Mouse (Mus musculus) CH12.LX (cell line): Measurements from ENCODE around the gene Slc15a3. TPM values are rescaled to one million over a fixed set of nuclear protein-coding genes. Genes with fewer than 3 reads are reported as not detected.

Experiments
- DNase-seq: peaks from one replicate; pipeline ENCODE4 v3.0.0-alpha.2; 2013; ENCODE audit errors: extremely low read depth
- H3K27ac ChIP-seq: 2 replicates; pipeline ENCODE4 v1.5.1; 2012; ENCODE audit warnings: low read depth, mild to moderate bottlenecking, control low read depth, moderate library complexity; ENCODE audit not compliant: insufficient read depth
- H3K27me3 ChIP-seq: replicated peaks from 2 replicates; pipeline ENCODE3; 2012; ENCODE audit warnings: inconsistent platforms
- H3K36me3 ChIP-seq, 2 experiments: replicated peaks in 1 of 2; 2 replicates each; pipeline versions ENCODE3 to v1.6.1; 2012; ENCODE audit warnings: inconsistent platforms in 1 of 2, low read length in 1 of 2, mild to moderate bottlenecking in 1 of 2, mixed read lengths in 1 of 2, moderate library complexity in 1 of 2; ENCODE audit not compliant: control insufficient read depth in 1 of 2, insufficient read depth in 1 of 2
- H3K4me1 ChIP-seq, 2 experiments: 2 replicates each; pipeline ENCODE4 v1.6.1; 2012; ENCODE audit warnings: inconsistent platforms in 1 of 2, moderate library complexity in 1 of 2; ENCODE audit not compliant: insufficient read depth in 2 of 2, control insufficient read depth in 1 of 2
- H3K4me2 ChIP-seq: 2 replicates; pipeline ENCODE4 v1.6.1; 2012; ENCODE audit warnings: low read depth, mild to moderate bottlenecking, control low read depth; ENCODE audit not compliant: poor library complexity, insufficient read depth, severe bottlenecking
- H3K4me3 ChIP-seq, 3 experiments: fragments of 150-350 bp in 1 of 3; sonication (generic) in 1 of 3; replicated peaks in 1 of 3; 2 replicates each; pipeline versions ENCODE3 to v1.5.1; 2011 to 2012; ENCODE audit warnings: low read depth in 2 of 3, low read length in 2 of 3, mild to moderate bottlenecking in 2 of 3, moderate library complexity in 2 of 3, control low read depth in 1 of 3, improper control_type of control experiment in 1 of 3, inconsistent platforms in 1 of 3, mixed read lengths in 1 of 3; ENCODE audit not compliant: poor library complexity in 1 of 3
- H3K79me2 ChIP-seq: replicated peaks from 2 replicates; pipeline ENCODE4 v1.6.1; 2012; ENCODE audit warnings: mild to moderate bottlenecking, moderate library complexity; ENCODE audit not compliant: control insufficient read depth, poor library complexity, insufficient read depth, severe bottlenecking; ENCODE audit errors: extremely low read depth
- H3K9ac ChIP-seq: 2 replicates; pipeline ENCODE4 v1.6.1; 2012; ENCODE audit warnings: low read depth, mild to moderate bottlenecking, control low read depth, moderate library complexity; ENCODE audit not compliant: insufficient read depth
- H3K9me3 ChIP-seq: replicated peaks from 2 replicates; pipeline ENCODE3; 2012; ENCODE audit warnings: low read length, inconsistent platforms, mixed read lengths
- BHLHE40 ChIP-seq: IDR thresholded peaks from 2 replicates; pipeline ENCODE4 v1.6.1; 2011; ENCODE audit warnings: mild to moderate bottlenecking, low read depth, low read length, improper control_type of control experiment
- CHD1 ChIP-seq: IDR thresholded peaks from 2 replicates; pipeline ENCODE4 v1.6.1; 2012; ENCODE audit warnings: low read depth, low read length, improper control_type of control experiment, inconsistent platforms
- CHD2 ChIP-seq: IDR thresholded peaks from 2 replicates; pipeline ENCODE4 v1.6.1; 2011; ENCODE audit warnings: low read length, improper control_type of control experiment
- CTCF ChIP-seq, 2 experiments: IDR thresholded peaks in 1 of 2; conservative IDR thresholded peaks in 1 of 2; 2 replicates each; pipeline ENCODE4 v1.5.1; 2011 to 2012; ENCODE audit warnings: low read depth in 2 of 2, low read length in 2 of 2, improper control_type of control experiment in 1 of 2, inconsistent platforms in 1 of 2, mild to moderate bottlenecking in 1 of 2, moderate library complexity in 1 of 2
- E2F4 ChIP-seq: IDR thresholded peaks from 2 replicates; pipeline ENCODE4 v1.6.1; 2011; ENCODE audit warnings: low read depth, low read length, improper control_type of control experiment; ENCODE audit not compliant: insufficient replicate concordance
- ELF1 ChIP-seq: IDR thresholded peaks from 2 replicates; pipeline ENCODE4 v1.6.1; 2014; ENCODE audit warnings: low read depth, mild to moderate bottlenecking, inconsistent platforms, low read length, improper control_type of control experiment
- EP300 ChIP-seq: IDR thresholded peaks from 2 replicates; pipeline ENCODE4 v1.6.1; 2011; ENCODE audit warnings: low read length, improper control_type of control experiment
- ETS1 ChIP-seq: conservative IDR thresholded peaks from 2 replicates; pipeline ENCODE4 v1.6.1; 2012; ENCODE audit warnings: low read depth, mild to moderate bottlenecking, inconsistent platforms, low read length, improper control_type of control experiment, moderate library complexity
- GABPA ChIP-seq: IDR thresholded peaks from 2 replicates; pipeline ENCODE4 v1.6.1; 2012; ENCODE audit warnings: low read depth, low read length, improper control_type of control experiment, inconsistent platforms; ENCODE audit not compliant: insufficient replicate concordance
- HCFC1 ChIP-seq: IDR thresholded peaks from 2 replicates; pipeline ENCODE4 v1.6.1; 2012; ENCODE audit warnings: low read depth, mild to moderate bottlenecking, inconsistent platforms, low read length, improper control_type of control experiment
- IRF4 ChIP-seq: IDR thresholded peaks from 2 replicates; pipeline ENCODE4 v1.6.1; 2014; ENCODE audit warnings: low read depth, mild to moderate bottlenecking, inconsistent platforms, low read length, improper control_type of control experiment
- JUN ChIP-seq: IDR thresholded peaks from 2 replicates; pipeline ENCODE4 v1.6.1; 2011; ENCODE audit warnings: low read depth, mild to moderate bottlenecking, low read length, improper control_type of control experiment, moderate library complexity; ENCODE audit not compliant: insufficient read depth
- JUND ChIP-seq: conservative IDR thresholded peaks from 2 replicates; pipeline ENCODE4 v1.6.1; 2011; ENCODE audit warnings: low read depth, low read length, improper control_type of control experiment
- KAT2A ChIP-seq: IDR thresholded peaks from 2 replicates; pipeline ENCODE4 v1.6.1; 2012; ENCODE audit warnings: low read length, improper control_type of control experiment, inconsistent platforms; ENCODE audit not compliant: insufficient replicate concordance
- MAFK ChIP-seq: IDR thresholded peaks from 2 replicates; pipeline ENCODE4 v1.6.1; 2011; ENCODE audit warnings: low read length, improper control_type of control experiment; ENCODE audit not compliant: insufficient replicate concordance
- MAX ChIP-seq: IDR thresholded peaks from 2 replicates; pipeline ENCODE4 v1.6.1; 2011; ENCODE audit warnings: low read length, improper control_type of control experiment
- MAZ ChIP-seq: IDR thresholded peaks from 2 replicates; pipeline ENCODE4 v1.6.1; 2012; ENCODE audit warnings: low read depth, mild to moderate bottlenecking, inconsistent platforms, low read length, improper control_type of control experiment, moderate library complexity
- MEF2A ChIP-seq: IDR thresholded peaks from 2 replicates; pipeline ENCODE4 v1.6.1; 2014; ENCODE audit warnings: low read depth, mild to moderate bottlenecking, inconsistent platforms, low read length, improper control_type of control experiment, borderline replicate concordance
- MXI1 ChIP-seq: IDR thresholded peaks from 2 replicates; pipeline ENCODE4 v1.6.1; 2011; ENCODE audit warnings: mild to moderate bottlenecking, low read depth, low read length, improper control_type of control experiment
- MYC ChIP-seq: IDR thresholded peaks from 2 replicates; pipeline ENCODE4 v1.6.1; 2011; ENCODE audit warnings: low read depth, mild to moderate bottlenecking, improper control_type of control experiment, low read length
- NELFE ChIP-seq: IDR thresholded peaks from 2 replicates; pipeline ENCODE4 v1.6.1; 2011; ENCODE audit warnings: low read depth, low read length, improper control_type of control experiment
- NRF1 ChIP-seq: IDR thresholded peaks from 2 replicates; pipeline ENCODE4 v1.6.1; 2014; ENCODE audit warnings: low read depth, mild to moderate bottlenecking, inconsistent platforms, low read length, improper control_type of control experiment, moderate library complexity
- PAX5 ChIP-seq: IDR thresholded peaks from 2 replicates; pipeline ENCODE4 v1.6.1; 2012; ENCODE audit warnings: low read length, inconsistent platforms, mixed read lengths
- POLR2A ChIP-seq: IDR thresholded peaks from 2 replicates; pipeline ENCODE4 v1.6.1; 2011; ENCODE audit warnings: low read depth, mild to moderate bottlenecking, improper control_type of control experiment, low read length
- POLR2AphosphoS2 ChIP-seq: IDR thresholded peaks from 2 replicates; pipeline ENCODE4 v1.6.1; 2011; ENCODE audit warnings: low read depth, low read length, improper control_type of control experiment
- RAD21 ChIP-seq: IDR thresholded peaks from 2 replicates; pipeline ENCODE4 v1.6.1; 2011; ENCODE audit warnings: low read depth, mild to moderate bottlenecking, low read length, improper control_type of control experiment, moderate library complexity
- RCOR1 ChIP-seq: conservative IDR thresholded peaks from 2 replicates; pipeline ENCODE4 v1.6.1; 2012; ENCODE audit warnings: low read depth, mild to moderate bottlenecking, inconsistent platforms, low read length, improper control_type of control experiment
- SIN3A ChIP-seq: IDR thresholded peaks from 2 replicates; pipeline ENCODE4 v1.6.1; 2012; ENCODE audit warnings: low read length, improper control_type of control experiment, inconsistent platforms
- SMC3 ChIP-seq: IDR thresholded peaks from 2 replicates; pipeline ENCODE4 v1.6.1; 2011; ENCODE audit warnings: low read depth, low read length, improper control_type of control experiment
- TBP ChIP-seq: conservative IDR thresholded peaks from 2 replicates; pipeline ENCODE4 v1.6.1; 2011; ENCODE audit warnings: low read depth, low read length, improper control_type of control experiment
- TCF12 ChIP-seq: IDR thresholded peaks from 2 replicates; pipeline ENCODE4 v1.6.1; 2014; ENCODE audit warnings: low read depth, mild to moderate bottlenecking, inconsistent platforms, low read length, improper control_type of control experiment
- UBTF ChIP-seq: IDR thresholded peaks from 2 replicates; pipeline ENCODE4 v1.6.1; 2012; ENCODE audit warnings: low read depth, mild to moderate bottlenecking, inconsistent platforms, low read length, improper control_type of control experiment, moderate library complexity
- USF1 ChIP-seq: IDR thresholded peaks from 2 replicates; pipeline ENCODE4 v1.6.1; 2014; ENCODE audit warnings: low read depth, mild to moderate bottlenecking, inconsistent platforms, low read length, improper control_type of control experiment
- USF2 ChIP-seq: conservative IDR thresholded peaks from 2 replicates; pipeline ENCODE4 v1.6.1; 2011; ENCODE audit warnings: low read depth, low read length, improper control_type of control experiment
- ZC3H11A ChIP-seq: IDR thresholded peaks from 2 replicates; pipeline ENCODE4 v1.6.1; 2012; ENCODE audit warnings: low read depth, mild to moderate bottlenecking, inconsistent platforms, low read length, improper control_type of control experiment
- ZKSCAN1 ChIP-seq: IDR thresholded peaks from 2 replicates; pipeline ENCODE4 v1.6.1; 2012; ENCODE audit warnings: low read depth, inconsistent platforms, low read length, improper control_type of control experiment, borderline replicate concordance
- ZMIZ1 ChIP-seq: IDR thresholded peaks from 2 replicates; pipeline ENCODE4 v1.6.1; 2012; ENCODE audit warnings: low read depth, mild to moderate bottlenecking, inconsistent platforms, low read length, improper control_type of control experiment
- ZNF384 ChIP-seq: IDR thresholded peaks from 2 replicates; pipeline ENCODE4 v1.6.1; 2012; ENCODE audit warnings: low read depth, low read length, improper control_type of control experiment, inconsistent platforms
- dilution Hi-C: fragments of 300-500 bp; cut with MboI; formaldehyde crosslinking; loops from 2 replicates; pipeline ENCODE4 v1.14.3; 2020; ENCODE audit warnings: low sequenced_read_pairs; ENCODE audit not compliant: extremely low pct_unique_long_range_greater_than_20kb, extremely low pct_ligation_motif_present
- in situ Hi-C: fragments of 300-500 bp; cut with MboI; formaldehyde crosslinking; loops from 3 replicates; pipeline ENCODE4 v1.14.3; 2019; ENCODE audit warnings: low sequenced_read_pairs, low pct_ligation_motif_present, low pct_unique_long_range_greater_than_20kb, mixed read lengths
- polyA plus RNA-seq: library from polyadenylated mRNA; unstranded; fragments of >175 nt; gene quantifications from 2 replicates; pipeline ENCODE4 v1.2.1, GENCODE M21; 2012; ENCODE audit warnings: low read depth; ENCODE audit not compliant: insufficient read length
- total RNA-seq, 2 experiments: library from RNA; depleted of rRNA; stranded (reverse); fragments of 300-350 nt in 1 of 2; fragments of >200 nt in 1 of 2; gene quantifications; 2 replicates each; pipeline ENCODE4 v1.2.3; 2012 to 2014

Slc15a3 gene
- total and polyA plus RNA-seq, 3 experiments = 84.5 to 219 (median 94.3) TPM

DNA sequence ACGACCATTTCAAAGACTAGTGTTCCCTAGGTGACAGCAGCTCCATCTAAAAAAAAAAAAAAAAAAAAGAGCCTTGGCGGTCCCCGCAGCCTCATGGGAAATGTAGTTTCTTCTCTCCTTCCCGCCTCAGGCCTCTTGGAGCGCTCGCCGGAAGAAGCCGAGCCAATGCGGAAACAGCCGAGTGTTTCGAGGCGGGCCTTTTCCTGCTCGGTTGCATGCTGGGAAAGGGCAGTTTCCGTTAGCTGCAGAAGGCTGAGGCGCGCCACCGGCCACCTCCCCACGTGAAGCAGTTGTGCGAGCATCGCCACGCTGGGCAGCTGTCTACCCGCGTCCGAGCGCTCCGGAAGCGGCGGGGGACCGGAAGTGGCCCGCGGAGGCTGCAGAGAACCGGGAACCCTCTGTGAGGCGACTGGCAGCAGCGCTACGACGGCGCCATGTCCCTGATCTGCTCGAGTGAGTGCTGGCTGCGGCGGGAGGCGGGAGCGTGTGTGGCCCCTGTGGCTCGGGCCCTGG is 55.5 kb downstream of the Slc15a3 start, which contains the start of gene Prpf19:
TSS of gene Prpf19 (plus strand) at position 216 of the 513 bp plus-strand sequence.
- H3K27me3 ChIP-seq = no peaks in the 10 kb centered on the region
- H3K9me3 ChIP-seq = peaks cover 5% of the 10 kb centered on the region
- H3K27ac ChIP-seq = peak within 1 kb of the TSS; percentile 84
- peak within 1 kb of the TSS; percentile 91 to 98 (median 92) for H3K4me3 ChIP-seq
- TF ChIP-seq ELF1 (peak; percentile 99), UBTF (peak; percentile 77), PAX5 (no peak), POLR2AphosphoS2 (peak; percentile 87; the same call in 1 of the 2 replicates), GABPA (peak; percentile 58; the same call in 1 of the 2 replicates), CHD1 (no peak), JUND (no peak), MXI1 (peak; percentile 99), MAFK (no peak), CHD2 (0 out of 2 replicates have a peak, but pooled peaks have one; percentile 6), TCF12 (peak; percentile 82), ZMIZ1 (peak; percentile 83), KAT2A (peak; percentile 98), BHLHE40 (peak; percentile 90), USF2 (no peak), RAD21 (no peak), ZKSCAN1 (no peak; the same call in 1 of the 2 replicates), ETS1 (peak; percentile 27), TBP (0 out of 2 replicates have a peak, but pooled peaks have one; percentile 63), NELFE (peak; percentile 92), MYC (peak; percentile 94), JUN (no peak), HCFC1 (peak; percentile 98), POLR2A (peak; percentile 97), MAZ (peak; percentile 31; the same call in 1 of the 2 replicates), MAX (peak; percentile 94), ZNF384 (peak; percentile 100), NRF1 (0 out of 2 replicates have a peak, but pooled peaks have one; percentile 26), EP300 (no peak), CTCF (conservative IDR thresholded peaks at IDR 0.05 in 1 of 2, IDR thresholded peaks at IDR 0.05 in 1 of 2; ENCODE audit: low read depth in 2 of 2, low read length in 2 of 2) (no peak), ZC3H11A (no peak), IRF4 (peak; percentile 64), SMC3 (no peak), USF1 (peak; percentile 27; the same call in 1 of the 2 replicates), SIN3A (peak; percentile 96), MEF2A (peak; percentile 61; the same call in 1 of the 2 replicates), E2F4 (peak; percentile 95), RCOR1 (no peak)
- H3K4me2 ChIP-seq = peak within 1 kb of the TSS; percentile 93
- in situ Hi-C loops (no loop called here), dilution Hi-C loops (no loop called here)
- peaks cover 6 to 18% of the 10 kb centered on the region in 2 experiments; a peak in 3 of 4 replicates for H3K4me1 ChIP-seq
- peaks cover 29 to 33% of the 10 kb centered on the region in 2 experiments for H3K36me3 ChIP-seq
- DNase-seq = peak; percentile 98
- H3K79me2 ChIP-seq = peaks cover 39% of the 10 kb centered on the region
- H3K9ac ChIP-seq = peak within 1 kb of the TSS; percentile 85
